Mouse (Mus musculus) neural tube, embryonic 10.5 days (tissue): ENCODE measurements at regions not wholly inside any gene's neighbourhood (a gene's known extent, or its start where the extent isn't known, plus 50 kb on each side); places are given as distances from the start of the nearest gene placed in this dataset.
"Not testable (repeated sequence)": the region's sequence is repeated elsewhere in the genome, so short reads cannot be mapped to it uniquely, and the experiment has no call there.

ENCODE experiments used
- DNase-seq: peaks from one replicate; pipeline ENCODE4 v3.0.0-alpha.2; 2017; ENCODE audit warnings: low spot score; ENCODE audit errors: extremely low spot score

DNA sequence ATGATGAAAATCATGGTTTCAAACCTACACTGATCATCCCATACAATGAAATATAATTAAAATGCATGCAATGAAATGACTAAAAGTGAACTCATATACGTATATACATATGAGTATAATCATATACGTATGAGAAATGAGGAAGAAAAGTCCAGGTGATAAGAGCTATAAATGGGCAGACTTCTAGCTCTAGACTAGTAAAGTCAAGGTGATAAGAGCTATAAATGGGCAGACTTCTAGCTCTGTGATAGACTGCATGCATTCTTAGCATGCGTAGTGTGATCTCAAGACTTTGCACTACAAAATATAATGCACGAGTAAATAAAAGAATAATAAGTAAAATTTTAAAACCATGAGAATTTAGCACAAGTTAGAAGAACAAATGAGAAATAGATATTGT lies 606.2 kb upstream of the Gpc5 start:
- DNase-seq, result no peak

DNA sequence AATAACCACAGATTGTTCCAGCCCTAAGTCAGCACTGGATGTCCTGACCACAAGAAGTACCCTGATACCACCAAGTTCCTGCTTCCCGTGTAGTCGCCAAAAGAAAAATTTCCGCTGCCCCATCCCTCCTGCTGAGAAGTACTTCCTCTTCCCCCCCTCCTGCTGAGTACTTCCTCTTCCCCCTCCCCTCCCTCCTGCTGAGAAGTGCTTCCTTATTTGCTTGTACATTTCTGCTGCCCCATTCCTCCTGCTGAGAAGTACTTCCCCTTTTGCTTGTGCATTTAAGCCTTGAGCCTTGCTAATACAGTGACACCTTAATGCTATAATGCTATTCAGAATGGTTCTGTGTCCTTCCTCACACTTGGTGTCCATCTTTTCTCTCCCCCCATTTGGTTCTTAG lies 598.6 kb upstream of the Gpc5 start:
- DNase-seq, result not testable (repeated sequence)

DNA sequence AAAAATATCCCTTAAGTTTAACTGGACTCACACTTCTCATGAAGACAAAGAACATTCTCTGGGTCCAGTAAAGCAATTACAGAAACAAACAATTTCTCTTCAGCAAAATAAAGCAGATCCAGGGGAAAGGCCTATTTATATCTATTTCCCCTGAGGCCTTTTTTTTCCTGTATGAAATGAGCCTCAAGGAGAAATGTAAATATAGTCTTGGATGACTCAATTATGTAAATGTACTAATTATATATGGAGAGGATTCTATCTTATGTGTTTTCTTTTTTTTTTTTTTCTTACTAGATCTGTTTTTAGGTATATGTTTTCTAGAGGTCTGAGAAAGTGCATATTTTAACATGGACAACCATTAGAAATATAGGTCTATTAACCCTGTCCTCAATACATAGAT lies 587.0 kb upstream of the Gpc5 start:
- DNase-seq, result no peak

DNA sequence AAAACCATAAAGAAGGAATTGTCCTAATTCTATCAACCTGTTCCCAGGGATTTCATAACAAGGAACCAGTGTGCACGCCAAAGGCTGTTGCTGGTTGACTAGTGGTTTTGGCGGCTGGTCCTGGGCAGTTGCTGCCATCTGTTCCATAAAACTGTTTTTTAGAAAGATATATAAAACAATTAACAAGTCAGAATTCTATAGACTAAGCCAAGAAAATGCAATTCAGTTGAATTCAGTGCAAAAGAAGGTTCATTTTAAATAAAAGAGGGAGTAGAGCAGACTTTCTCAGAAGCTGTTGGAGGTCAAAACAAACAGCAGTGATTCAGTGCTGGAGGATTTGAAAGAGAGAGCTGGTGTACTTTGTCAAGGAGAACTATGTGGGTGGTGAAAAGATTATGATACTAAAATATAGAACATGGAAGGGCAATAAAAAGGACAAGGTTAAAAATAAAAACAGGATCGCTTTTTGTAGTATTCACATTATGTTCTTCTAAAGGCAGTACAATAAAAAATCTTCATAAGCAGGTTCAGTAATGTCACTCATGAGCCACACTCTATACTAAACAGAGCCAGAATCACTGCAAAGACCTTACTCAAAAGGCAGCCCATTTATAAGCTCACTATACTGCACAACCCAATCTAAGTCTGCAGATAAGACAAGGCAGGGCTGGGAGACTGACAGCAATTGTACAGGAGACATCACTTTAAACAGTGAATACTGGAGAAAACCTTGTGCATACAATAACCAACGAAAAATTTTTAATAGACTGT lies 543.9 kb upstream of the Gpc5 start:
- DNase-seq, result no peak

DNA sequence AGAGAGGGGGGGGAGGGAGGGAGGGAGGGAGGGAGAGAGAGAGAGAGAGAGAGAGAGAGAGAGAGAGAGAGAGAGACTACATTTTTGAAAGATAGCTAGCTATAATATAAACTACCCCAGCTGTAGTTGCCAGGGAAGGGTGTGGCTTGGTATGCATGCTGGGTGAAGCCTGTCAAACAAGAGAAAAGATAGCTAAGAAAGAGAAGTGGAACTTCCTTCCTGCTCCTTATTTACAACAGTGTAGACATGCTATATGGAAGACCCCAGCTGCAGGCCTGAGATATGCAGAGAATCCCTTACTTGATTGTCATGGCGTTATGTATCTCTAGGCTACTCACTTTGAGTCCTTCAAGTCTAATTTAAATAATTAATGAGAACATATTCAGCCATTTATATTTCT lies 542.9 kb upstream of the Gpc5 start:
- no peak for DNase-seq

DNA sequence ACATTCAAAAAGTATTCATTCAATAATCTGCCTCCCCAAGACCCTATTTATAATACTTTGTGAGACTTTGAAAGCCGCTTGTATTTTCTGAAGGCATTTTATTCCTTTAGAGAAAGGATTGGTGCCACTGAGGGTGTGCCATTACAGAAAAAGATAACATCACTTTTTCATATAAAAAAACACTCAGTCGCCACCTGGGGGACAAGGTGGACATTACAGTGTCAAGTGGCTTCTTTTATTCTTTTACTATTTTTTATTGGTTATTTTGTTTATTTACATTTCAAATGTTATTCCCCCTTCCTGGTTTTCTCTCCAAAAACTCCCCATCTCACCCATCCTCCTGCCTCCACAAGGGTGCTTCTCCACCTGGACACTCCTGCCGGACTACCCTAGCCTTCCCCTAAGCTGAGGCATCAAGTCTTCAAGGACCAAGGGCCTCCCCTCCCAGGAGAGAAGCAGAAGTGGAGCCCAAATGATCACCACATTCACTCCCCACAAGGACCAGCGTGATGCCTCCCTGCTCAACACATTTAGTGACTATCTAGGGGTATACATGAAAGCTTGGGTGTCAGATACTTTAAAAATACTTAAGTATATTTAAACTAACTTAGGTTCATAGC lies 525.5 kb upstream of the Gpc5 start:
- peak; percentile 14 for DNase-seq

DNA sequence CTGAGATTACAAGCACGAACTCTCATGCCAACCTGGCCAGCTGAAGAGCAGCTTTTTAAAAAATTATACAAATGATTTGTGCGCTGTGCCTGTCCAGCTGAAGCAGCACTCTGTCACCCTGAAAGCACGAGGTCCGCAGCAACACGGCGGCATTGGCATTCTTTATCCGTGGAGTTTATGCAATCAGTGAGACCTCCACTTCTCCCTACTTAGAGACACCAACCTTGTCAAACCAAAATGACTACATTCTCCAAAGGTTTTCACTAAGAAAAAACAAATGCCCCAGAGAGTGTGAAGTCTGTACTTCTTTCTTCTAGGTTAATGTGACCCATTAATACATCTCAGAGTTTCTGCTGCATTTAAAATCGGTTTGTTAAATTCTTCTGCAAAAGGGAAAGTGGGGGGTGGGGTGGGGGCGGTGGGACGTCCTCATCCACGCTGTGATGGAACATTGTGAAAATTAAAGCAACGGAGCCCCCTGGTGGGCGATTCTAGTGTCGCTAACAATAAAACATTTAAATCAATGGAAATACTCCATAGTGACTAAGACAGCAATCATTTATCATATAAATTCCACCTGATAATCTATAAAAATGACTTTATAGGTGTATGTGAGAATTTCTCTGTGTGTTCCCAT lies 524.2 kb upstream of the Gpc5 start:
- peak; percentile 65 for DNase-seq

DNA sequence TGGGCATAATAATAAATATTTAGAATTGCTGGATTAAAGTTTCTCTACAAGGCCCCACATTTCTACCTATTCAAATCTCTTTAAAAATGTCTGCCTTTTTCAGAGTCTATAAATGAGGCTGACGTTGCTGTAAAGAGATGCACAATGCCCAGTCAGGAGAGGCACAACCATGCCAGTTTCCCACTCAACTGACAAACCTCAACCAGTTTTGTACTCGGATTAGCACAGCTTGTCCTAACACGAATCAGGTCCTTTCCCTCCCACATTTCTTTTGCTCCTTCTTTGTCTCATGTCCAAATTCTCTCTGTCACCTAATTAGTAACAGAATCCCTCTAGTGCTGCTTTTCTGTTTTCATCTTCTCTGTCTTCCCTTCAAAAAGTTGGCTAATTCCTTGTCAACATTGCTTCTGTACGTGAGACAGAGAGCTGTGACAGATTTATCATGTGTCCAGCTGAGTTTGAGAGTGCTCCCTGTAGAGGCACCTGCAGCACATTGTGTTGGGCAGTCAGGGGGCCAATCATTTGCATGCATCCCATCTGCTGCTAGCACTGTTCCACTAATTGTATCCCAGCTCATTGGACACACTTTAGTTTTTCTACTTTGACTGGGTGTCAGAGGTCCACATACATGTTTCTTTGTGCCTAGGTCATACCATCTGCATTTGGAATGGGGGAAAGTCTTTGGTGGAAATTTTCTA lies 504.5 kb upstream of the Gpc5 start:
- DNase-seq, result no peak

DNA sequence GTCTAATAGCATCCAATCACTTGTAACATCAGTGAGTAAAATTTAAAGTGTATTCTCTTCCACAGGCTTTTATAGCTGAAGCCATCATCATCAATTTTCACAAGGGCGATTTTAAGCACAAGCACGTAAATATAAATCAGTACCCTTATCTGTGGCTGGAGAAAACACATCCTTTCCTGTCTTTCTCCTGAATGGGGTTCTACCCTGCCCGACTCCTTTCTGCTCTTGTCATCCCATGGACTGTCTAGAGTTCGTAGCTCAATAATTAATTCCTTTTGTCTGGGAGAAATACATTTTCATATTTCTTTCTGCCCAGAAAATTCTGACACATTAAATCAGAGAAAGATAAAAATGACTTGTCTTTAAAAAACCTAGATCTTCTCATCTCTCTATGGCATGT lies 482.7 kb upstream of the Gpc5 start:
- no peak for DNase-seq

DNA sequence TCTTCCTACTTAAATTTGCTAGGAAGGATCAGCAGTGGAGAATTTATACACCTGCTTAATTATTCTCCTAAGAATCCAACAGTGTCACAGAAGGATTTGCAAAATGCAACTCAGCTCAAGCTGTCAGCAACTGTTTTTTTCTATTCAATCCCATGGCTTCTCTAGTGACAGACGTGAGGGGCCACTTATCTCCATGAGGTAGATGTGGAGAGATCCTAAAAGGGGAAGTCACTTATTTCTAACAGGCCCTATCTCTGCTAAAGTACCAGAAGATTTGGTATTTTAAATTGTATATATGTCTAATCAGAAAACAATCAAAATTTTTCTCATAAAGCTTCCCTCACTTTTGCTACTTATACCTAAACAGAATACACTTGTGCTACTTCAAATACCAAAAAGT lies 479.6 kb upstream of the Gpc5 start:
- DNase-seq, result no peak

DNA sequence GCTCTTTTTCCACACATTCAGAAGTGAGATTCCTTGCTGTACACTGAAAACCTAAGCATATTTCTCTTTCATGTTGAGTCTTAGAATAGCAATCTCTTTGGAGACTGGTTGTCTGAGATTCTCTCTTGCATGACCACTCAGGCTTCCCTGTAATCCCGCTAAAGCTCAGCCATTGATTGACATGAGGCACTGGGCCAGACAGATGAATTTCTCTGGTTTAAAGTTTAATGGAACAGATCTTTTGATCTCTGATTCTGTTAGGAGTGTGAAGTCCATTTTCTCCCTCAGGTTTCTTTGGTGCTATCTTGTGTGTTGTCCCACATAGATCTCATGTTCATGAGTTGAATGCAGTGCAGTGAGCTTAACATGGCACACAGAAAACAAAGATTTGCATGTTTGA lies 435.4 kb upstream of the Gpc5 start:
- no peak for DNase-seq

DNA sequence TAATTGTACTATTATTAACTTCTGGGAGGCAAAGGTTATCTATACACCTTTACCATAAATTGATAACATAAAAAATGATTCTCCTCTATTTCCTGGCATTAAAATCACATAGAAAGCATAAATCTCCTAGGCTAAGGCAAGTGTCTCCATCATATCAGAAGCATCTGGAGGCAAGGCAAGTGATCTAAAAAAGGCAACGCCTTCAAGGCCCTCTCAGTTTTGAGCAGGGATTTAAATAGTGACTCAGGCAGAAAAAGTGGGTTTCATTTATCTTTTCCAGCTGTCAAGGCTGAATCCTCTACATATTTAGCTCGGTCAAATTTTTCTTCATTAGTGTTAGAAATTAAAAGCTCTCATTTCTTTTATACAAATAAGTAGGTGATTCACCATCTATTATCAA lies 430.0 kb upstream of the Gpc5 start:
- no peak for DNase-seq

DNA sequence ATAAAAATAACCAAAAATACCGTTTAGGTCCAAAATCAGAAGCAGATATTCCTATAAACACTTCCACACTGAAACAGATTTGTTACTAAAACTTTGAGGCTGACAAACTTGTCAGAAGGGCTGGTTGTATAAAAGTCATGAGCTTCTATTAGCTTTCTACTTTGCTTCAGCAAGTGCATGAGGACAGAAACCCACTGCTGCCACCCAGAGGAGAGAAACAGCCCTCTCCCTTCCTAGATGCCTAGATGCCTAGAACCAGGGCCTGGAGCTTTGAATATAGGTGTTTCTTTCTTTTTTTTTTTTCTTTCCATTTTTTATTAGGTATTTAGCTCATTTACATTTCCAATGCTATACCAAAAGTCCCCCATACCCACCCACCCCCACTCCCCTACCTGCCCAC lies 406.9 kb upstream of the Gpc5 start:
- no peak for DNase-seq

DNA sequence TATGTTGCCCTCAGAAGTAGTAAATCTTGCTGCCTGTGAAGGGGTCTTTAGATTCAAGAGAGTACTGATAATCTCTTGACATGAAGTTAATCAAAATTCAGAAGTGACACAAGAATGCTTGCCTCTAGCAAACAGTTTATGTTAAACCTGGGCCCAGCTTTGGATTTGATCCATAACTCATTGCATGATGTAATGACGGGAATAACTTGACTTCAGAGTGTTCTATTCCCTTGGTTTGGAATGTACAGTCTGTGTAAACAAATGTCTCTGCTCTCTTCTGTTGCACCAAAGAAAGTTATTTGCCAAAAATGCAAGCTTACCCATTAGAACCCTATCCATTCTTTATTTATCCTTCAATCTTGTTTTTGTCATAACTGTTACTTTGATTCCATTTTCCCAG lies 397.1 kb upstream of the Gpc5 start:
- DNase-seq, result no peak

DNA sequence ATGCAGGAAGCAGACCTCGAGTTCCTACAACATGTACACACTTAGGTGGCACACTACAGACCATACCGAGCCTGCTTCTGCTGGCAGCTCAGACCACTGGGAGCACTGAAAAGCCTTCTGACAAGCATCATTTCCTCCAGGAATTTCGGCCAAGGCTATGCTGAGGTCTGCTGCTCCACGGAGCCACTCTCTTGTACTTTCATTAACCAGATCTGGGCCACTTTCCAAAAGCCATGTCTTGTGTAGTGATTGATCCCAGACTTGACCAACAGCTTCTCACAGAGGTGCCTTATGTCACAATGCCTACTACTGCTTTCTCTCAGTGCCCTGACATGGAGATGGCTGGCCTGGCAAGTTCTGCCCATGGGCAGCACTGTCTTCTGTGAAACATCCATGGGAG lies 394.5 kb upstream of the Gpc5 start:
- DNase-seq, result no peak

DNA sequence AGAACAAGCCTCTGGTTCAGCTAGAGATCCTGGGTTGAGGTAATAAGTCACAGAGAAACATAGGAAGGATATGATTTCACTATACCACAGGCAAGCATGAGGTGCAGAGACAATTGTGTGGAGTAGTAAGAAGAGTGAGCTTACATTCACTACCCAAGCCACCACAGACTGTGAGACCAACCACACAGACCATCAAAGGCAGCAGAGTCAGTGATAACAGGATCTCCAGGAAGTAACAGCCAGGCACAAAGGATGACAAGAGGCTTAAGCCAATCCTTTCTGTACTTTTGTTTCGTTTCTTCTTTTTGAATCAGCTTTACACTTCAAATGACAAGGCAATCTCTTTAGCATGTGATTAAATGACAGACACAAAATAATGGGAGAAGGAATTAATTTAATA lies 368.9 kb upstream of the Gpc5 start:
- DNase-seq, result no peak

DNA sequence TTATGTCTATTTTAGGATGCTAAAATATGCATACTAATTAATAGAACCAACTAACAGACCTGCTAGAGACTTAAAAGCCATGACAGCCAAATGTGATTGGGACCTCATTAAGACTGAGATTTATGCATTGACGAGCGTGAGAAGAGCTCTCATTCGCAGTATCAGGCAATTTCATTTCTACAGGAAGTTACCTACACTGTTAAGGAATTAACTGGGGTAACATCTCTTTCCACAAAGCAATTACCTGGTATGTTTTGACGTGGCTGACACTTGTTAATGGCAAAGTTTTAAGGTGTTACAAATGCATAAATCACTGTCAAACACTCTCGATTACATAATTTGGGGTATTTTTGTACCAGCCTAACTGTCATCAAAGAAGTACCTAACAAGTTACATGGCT lies 324.7 kb upstream of the Gpc5 start:
- DNase-seq, result no peak

DNA sequence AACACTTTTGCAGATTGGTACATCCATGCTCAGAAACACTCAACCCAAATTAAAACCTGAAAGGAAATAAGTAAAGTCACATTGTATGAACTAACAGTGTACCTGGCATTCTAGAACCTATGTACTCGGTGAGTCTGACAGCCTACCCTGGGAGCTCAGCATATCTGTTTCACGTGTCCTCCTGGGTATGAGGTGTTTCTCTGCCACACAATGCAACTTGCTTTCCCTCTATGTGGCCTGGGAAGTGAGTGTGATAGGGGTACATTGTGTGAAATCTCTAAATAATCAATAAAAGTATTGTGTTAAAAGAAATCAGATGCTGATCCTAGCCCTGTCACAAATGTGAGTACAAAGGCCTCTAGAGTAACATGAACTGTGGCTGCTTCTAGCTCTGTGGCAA lies 315.3 kb upstream of the Gpc5 start:
- DNase-seq, result no peak

DNA sequence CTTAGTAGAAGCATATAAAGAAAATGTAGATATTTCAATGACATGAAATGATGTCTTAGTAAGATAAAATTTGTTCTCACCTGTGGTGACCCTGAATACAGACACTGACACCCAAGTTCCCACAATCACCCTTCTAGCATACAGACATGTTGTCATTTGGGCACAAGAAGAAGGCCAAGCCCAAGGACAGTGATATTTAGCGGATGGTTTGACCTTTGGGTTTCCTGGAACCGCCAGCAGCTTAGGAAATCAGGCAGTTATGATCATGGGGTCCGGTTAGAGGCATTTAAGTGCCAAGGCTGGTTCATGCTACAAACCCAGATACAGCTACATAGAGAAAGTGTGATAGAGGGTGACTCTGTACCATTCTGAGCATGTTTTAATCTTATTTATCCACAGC lies 310.2 kb upstream of the Gpc5 start:
- no peak for DNase-seq

DNA sequence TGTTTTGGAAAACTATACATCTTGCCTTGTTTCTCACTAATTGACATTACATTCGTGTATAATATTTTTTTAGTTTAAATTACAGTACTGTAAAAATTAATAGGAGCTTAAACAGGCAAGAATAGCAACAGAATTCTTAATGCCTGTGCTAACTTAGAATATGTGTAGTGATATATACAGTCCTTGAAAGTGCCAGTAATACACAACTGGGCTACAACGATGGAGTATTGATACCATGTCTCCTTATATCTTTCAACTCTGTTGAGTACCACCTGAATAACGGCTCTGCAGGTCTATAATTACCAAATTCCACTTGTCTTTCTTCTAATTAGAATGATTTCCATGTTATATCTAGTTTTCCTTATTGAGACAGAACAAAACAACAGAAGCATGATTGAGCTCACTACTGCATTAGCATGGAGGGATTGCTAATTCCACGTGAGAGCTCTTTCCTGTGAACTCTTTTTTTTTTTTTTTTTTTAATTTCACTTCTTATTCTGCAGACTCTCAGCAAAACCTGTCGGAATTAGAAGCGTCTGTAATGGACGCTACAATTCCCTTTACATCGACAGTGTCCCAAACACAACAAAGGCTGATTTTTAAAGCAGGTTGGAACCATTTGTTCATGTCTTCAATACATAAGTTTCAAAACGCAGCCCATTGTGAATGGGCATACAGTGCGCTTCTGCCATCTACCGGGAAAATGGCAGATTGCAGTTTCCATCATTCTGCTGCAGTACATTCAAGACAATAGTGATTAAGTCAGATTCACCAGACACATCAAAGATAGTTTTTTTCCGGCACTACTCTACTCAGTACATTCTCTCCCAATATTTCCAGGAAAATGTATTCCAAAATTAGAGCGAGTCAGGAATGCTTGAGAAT lies 300.8 kb upstream of the Gpc5 start:
- peak; percentile 78 for DNase-seq

DNA sequence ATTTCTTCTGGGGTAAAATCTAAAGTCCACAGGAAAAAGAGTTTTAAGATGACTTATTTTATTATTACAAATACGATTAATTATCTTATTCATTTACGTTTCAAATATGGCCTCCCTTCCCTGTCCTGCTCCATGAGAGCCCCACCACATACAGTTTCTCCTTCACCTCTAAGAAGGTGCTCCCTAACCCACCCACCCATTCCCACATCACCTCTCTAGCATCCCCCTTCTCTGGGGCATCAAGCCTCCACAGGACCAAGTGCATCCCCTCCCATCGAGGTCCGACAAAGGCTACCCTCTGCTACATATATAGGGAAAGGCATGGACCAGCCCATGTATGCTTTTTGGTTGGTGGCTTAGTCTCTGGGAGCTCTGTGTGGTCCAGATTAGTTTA lies 300.2 kb upstream of the Gpc5 start:
- no peak for DNase-seq
